Mouse (Mus musculus) adrenal gland, adult (tissue): ENCODE measurements around the gene Dnajb5.

ENCODE experiments used
- DNase-seq, 2 experiments: peaks; one replicate each; pipeline ENCODE4 v3.0.0; 2022 to 2023; ENCODE audit warnings: low spot score in 1 of 2; ENCODE audit not compliant: inconsistent age in 2 of 2

Dnajb5 gene

DNA sequence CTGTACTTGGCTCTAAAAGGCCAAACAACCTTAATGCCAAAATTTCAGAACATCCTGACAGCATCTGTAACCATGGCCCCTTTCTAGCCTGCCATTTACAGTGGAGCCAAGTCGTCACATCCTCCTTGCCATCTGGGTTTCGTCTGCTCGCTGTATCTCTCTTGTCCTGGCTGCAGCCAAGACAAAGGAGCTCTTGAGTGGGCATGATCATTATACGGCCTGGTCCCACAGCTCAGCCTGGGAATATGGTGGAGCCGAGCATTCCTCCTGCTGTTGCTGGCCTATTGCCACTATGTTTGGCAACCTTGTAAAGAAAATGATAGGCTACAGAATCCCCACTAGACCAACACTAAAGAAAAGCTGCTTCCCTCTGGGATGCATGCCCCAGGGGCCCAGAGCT lies 6.3 kb upstream of the Dnajb5 start:
- no peak for DNase-seq

DNA sequence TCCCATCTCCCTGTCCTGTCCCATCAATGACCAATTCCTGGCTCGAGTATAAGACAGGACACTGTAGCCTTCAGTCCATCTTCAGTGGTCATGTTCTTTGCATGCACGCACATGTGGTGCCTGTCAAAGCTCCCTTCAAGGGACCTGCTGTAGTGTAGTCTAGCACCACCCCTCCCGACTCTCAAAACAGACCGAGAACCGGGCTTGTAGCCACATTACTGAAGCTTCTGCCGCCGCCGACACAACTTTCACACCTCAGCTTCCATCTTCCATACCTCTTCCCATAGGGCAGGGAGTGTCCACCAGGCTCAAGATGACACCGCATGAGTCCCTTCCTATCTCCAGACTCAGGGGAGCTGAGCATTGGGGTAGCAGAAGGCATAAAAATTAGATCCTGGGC lies 5.4 kb upstream of the Dnajb5 start:
- DNase-seq: no peak

DNA sequence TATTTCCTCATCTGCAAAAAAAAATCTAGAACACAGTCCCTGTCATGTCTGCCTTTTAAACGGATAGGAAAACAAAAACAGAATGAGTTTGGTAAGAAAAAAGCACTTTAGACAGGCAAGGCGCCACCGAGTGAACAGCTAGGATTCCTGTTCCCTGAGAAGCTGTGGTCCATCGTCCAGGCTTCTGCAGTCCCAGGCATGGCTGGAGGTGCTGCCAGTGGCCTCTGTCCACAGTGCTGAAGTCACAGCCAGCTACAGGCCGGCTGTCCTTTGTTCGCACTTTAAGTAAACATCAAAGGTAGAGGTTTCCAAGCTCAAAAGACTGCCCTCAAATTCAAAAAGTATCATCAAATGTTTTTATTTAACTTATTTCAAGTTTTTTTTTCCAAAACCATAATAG lies 4.6 kb upstream of the Dnajb5 start:
- DNase-seq: peak in 1 of 2 experiments; percentile 57

DNA sequence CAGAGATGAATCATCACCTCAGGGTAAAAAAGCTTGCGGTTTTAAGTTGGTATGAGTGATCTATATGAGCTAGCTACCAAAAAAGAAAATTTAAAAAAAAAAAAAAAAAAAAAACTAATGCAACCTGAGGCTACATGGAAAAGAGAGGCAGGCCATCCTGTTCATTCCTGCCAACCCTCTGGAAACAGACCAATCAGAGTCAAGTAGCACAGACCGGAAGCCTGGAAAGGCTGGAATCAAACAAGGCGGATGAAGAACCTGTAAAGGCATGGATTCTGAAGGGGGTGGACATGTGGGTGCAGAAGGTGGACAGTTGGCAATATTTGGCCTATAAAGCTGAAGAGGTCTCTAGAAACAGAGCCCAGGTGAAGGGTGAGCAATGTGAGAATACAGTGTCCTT lies 4.2 kb upstream of the Dnajb5 start:
- DNase-seq: no peak

DNA sequence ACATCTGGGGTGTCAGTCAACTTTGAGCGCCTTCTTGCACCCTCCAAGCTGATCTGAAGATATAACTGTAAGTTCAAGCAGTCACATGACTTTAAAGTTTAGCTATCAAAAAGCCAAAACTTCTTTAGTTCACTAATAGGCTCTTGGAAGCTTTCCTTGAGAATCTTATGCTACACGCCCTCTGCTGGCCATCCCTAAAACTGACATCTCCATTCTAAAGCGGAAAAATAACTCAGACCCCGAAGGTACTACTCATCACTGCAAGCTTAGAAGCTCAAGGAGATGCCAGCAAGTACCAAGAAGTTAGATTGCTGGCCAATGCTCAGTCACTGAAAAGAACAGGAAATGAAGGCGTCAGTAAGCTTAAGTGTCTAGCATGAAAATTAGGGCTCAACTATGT lies 3.7 kb upstream of the Dnajb5 start:
- DNase-seq: peak; percentile 41 to 85

DNA sequence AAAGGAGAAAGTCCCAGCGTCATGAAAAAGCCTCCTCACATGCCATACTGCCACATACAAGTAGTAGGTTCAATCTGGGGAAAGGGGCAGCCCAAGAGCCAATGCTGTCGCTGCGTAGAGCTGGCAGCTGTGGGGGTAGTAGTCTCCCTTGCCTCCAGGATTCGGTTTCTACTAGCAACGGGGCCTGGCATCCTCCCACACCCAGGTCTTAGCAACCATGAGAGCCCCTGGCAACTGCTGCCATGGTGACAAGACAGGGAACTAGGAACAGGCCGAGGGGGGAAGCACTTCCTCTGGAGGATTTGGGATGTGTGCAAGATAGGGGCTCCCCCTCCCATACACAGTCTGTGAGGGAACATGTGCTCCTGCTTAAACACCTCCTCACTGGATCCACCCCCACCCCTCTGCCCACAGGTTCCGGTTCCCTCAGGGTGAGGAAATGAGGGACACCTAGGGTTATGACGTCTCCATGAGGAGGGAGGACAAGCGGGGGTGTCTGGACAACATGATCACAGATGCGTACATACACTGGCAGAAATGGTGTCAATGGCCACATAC lies 2.8 kb upstream of the Dnajb5 start:
- no peak for DNase-seq

DNA sequence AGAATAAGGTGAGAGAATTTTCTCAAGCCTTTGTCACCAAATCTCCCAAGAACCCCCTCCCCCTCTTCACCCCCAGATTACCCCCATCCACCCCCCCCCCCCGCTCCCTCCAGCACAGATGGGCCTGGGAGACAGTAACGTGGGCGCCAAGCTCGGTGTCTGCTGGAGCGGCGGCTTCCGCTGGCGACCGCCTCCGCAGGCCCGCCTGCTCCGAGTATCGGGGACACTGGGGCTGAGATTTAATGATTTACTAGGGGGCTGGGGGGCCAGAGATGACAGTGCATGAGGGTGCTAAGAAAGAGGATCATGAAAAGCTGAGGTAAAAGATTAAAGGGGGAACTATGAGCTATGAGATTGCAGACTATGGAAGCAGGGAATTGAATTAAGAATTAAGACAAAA lies 1.1 kb upstream of the Dnajb5 start:
- DNase-seq: no peak

DNA sequence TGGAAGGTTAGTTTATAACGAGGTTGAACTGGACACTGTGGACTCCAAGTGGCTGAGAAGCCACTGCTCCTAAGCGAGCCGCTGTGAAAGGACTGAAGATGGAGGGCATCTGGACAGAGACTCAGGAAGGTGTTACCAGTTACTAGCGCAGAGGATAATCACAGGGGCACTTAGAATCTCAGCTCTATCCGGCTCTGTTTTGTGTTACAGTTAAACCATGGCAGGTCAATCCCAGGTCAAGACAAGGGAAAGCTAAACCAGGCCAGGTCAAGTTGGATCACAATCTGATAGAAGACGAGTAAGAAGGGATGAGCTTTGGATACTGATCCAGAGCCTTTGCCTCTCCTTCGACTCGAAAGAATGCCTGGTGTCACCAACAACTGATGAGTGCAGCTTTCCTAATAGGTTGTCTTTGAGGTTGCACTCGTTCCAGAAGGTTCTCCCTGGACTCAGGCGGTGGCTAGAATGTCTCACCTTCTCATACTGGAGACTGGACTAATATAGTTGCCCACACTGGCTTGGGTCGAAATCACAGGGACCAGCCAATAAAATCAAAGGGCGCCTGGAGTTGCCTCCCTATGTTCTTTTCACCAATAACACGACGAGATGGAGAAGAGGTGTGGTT lies 451 bp upstream of the Dnajb5 start:
- no peak for DNase-seq

DNA sequence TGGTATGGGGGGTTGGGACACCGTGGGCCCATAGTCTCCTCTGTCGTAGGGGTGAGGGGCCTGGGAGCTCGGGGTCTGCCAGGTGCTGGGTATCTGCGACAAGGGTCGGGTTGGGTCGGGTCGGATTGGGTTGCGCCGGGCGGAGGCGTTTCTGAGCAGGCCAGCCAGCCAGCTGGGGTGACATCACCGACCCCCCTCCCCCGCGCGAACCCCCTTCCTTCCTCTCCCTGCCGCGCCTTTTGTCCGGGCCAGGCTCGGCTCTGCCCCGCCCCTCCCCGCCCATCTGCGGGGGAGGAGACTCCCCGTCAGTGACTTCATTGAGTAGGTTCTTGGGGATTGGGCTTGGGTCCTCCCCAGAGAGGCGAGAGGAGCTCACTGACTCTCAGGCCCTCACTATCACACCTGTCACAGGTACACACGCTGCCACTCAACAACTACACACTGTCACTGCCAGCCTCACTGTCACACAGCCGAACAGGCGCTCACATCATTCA lies 498 bp downstream of the Dnajb5 start:
- peak; percentile 92 to 95 for DNase-seq

DNA sequence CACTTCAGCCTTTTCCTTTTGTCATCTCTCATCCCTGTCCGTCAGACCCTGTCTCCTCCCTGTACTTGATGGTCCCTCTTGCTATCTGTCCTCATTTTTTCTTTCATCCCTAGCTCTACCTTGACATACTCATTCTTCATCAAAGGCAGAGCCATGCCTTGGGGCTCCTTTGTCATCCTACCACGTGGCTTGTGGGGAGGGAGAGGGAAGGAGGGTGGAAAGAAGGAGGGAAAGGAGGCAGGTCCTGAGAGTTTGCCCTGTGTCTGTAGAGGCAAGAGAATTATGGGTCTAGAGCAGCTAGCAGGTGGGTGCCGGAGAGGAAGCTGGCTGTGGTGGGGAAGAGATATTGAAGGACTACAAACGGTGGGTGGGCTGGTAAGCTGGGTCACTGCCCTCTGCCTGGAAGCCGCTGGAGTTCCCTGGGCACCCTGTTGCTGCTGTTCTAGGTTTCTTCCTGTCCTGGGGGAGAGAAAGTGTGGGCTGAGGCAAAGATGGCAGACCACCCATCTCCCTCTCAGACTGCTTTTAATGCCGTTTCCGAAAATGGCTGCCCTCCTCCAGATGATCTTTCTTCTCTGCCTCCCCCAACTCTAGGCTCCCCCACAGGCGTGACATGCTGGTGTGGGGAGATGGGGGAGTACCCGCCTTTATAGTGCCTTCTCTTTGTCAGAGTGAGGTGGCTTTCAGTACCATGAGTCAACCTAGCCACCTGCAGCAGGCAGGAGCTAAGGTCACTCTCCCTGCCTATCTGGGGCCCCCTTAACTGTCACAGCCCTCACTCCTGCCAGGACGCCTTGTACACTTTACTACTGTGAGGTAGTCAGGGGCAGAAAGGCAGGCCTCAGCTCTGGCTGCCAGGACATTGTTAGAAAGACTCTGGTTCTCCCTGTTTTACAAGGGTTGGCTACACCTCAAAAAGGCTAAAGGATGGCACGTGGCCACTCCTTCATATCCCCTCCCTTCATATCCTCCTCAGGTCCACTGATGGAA lies 1.9 kb downstream of the Dnajb5 start:
- DNase-seq: no peak

DNA sequence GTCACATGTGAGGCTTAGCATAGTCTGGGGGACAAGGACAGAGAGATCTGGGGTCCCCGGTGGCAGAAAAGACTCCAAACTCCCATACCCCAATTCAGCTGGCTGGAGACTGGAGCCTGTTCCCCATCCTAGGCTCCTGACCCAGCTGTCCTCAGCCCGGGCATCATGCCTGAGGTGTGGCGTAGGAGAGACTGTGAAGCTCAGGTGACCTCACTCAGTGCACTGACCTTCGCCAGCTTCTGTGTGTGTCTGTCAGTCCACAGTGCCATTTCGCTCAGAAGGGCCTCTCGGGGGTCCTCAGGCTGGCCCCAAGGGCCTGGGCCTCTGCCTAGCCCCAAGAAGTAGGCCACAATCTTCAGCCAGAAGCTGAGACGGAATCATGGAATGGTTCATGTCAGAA lies 2.9 kb downstream of the Dnajb5 start:
- no peak for DNase-seq

DNA sequence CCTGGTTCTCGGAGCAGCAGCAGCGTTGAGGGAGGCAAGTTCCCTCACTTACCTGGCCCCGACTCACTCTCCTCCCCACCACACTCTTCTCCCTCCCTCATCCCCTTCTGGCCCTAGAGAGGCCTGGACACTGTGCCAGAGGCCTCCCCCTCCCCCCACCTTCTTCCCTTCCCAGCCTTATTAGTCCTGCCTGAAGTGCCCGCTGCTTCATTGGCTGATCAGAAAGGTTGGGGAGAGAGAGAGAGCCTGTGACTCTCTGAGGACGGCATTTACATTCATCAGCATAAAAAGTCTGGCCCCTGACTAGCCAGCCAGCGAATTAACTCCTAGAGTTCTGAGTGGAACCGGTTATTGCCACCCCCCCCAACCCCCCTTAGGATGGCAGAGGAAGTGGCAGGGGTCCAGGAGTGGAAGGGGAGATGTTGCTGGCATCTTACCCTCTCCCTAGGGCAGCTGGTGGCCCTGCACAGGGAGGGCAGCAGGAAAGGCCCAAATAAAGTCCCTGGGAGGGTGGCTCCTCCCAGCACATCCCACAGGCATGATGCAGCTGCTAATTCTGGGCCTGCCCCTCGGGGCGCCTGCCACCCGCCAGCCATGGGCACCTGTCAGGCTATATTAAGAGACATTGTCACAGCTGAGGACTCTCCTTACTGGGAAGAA lies 4.0 kb downstream of the Dnajb5 start:
- DNase-seq: no peak

DNA sequence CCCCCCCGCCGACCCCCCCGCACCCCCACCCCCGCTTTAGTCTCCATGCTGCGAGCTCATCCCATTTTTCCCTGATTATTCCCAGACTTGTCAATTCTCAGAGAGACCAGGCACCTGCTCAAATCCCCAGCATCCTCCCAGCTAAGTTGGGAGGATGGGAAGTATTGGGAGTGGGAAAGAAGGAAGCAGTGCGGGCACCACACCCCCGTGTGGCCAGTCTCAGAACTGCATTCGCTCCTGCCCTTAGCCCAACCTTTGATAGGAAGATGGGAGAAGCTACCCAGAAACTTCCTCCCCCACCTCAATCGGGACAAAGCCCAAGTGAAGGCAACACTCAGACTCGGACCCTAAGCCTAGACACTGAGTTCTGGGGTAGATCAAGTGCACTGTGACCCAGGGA lies 4.7 kb downstream of the Dnajb5 start:
- peak; percentile 61 to 87 for DNase-seq

DNA sequence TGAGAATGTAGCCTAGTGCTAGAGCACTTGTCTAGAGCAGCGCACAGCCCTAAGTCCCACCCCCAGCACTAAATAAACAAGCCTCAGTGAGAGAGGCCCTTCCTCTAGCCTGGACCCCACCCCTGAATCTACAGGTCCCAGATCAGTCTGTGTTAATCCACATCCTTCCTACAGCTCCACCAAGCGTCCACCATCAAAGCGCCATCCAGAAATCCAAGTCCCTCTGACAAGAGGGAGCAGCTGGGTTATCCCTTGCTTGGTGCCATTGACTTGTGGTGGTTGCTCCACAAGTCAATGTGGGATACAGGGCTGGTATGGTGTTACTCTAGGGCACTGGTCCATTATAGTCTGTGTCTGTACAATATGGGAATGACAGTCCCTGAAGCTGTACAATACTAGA lies 5.6 kb downstream of the Dnajb5 start:
- no peak for DNase-seq

DNA sequence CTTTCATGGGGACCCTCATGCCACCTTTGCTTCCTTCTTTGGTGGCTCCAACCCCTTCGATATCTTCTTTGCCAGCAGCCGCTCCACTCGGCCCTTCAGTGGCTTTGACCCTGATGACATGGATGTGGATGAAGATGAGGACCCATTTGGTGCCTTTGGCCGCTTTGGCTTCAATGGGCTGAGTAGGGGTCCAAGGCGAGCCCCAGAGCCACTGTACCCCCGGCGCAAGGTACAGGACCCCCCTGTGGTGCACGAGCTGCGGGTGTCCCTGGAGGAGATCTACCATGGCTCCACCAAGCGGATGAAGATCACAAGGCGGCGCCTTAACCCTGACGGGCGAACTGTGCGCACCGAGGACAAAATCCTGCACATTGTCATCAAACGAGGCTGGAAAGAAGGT lies 7.0 kb downstream of the Dnajb5 start:
- no peak for DNase-seq

DNA sequence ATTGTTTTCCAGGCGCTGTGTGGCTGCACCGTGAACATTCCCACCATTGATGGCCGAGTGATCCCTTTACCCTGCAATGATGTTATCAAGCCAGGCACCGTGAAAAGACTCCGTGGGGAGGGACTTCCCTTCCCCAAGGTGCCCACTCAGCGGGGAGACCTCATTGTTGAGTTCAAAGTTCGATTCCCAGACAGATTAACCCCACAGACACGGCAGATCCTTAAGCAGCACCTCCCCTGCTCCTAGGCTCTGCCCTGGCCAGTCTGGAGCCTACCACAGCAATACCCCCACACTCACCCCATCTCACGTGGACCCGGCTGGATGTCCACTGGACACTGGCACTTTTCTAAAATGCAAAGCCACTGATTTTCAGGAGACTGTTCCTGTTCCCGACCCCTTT lies 7.7 kb downstream of the Dnajb5 start:
- no peak for DNase-seq

DNA sequence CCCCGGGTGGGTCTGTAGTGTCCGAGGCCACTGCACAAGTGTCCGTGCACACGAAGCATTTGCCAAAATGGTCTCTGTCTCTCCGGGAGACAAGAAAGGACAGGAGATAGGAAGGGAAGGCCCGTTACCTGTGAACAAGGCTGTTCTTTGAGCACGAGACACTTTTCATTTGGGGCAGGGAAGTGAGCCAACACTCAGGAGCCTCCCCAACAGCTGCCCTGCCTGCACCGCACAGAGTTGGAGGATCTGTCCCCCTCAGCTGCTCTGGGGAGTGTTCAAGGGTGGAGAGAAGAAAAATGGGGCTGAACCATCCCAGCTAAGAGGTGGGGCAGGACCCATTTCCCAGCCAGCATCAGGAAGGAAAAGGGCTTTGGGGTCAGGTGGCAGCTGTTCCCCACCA lies 8.4 kb downstream of the Dnajb5 start:
- no peak for DNase-seq

DNA sequence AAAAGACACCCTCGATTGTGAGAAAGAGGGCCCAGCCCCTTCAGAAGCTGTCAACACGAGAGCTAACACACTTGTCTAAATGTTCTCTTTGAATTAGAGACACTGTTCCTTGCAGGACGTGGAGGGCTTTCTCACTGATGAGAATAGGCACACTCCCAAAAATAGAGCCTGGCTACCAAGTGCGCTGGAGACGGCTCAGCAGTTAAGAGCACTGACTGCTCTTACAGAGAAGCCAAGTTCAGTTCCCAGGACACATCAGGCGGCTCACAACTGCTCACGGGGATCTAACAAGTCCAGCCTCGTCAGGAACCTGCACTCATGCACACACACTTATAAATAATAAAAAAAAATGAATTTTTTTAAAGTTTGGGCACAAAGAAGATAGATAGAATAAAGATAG lies 9.3 kb downstream of the Dnajb5 start:
- DNase-seq: no peak

DNA sequence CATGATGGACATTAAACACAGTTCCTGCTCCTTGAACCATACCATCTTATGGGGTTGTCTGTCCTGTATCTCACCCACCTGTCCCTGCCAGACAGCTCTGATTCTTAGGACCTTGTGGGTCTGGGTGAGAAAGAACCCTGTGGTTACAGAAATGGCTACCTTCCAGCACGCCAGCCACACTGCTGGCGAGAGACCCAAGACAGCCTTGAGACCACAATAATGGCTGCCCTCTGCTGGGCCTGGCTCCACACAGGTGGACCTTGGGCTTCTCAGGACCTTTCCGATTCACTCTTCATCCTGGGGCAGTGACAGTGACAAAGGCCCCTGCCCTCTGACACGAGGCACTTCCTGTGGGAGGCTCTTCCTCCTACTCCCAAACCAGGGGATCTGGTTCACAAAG lies 9.8 kb downstream of the Dnajb5 start:
- DNase-seq: no peak

DNA sequence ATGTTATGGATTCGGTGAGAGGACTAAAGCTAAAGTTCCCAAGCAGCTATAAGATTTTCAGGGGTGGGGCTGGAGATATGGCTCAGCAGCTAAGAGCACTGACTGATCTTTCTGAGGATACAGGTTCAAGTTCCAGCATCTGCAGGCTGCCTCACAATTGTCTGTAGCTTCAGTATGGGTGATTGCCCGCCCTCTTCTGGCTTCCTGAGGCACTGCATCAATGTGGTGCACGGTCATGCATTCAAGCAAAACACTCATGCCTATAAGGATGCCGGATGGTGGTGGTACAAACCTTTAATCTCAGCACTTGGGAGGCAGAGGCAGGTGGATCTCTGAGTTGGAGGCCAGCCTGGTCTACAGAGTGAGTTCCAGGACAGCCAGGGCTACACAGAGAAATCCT lies 12.0 kb downstream of the Dnajb5 start:
- peak; percentile 52 to 79 for DNase-seq

DNA sequence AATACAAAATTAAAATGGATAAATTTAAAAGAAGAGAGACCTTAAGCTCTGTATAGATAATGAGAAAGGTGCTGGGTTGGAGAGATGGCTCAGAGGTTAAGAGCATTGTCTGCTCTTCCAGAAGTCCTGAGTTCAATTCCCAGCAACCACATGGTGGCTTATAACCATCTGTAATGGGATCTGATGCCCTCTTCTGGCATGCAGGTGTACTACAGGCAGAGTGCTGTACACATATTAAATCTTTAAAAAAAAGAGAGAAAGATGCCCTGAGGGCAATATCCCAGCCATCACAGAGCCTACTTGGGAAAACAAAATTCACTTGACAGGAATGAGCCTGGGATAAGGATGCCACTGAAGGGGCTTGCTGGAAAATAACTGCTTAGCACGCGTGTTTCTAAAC lies 13.9 kb downstream of the Dnajb5 start:
- no peak for DNase-seq
